23 mouse cellular contexts compared by ENCODE assay signal in genomic region chrX:7672739-7673138, GRCm38 (mm10). TPM values are rescaled to one million over a fixed set of nuclear protein-coding genes. Genes with fewer than 3 reads are reported as not detected.
A peak's percentile ranks its signal among the peaks of the same experiment; 100 is the strongest.
DNase-seq lines count a peak whose midpoint lies in the region; ATAC-seq and TF ChIP-seq lines count a peak whose summit lies in the region.
"Had no signal": no experiment of that assay in that cellular context is flagged by ENCODE, and none has a peak within 500 bp of the region (broad histone marks: within the 10 kb centered on the region; RNA-seq: fewer than 3 reads in every experiment).

No protein-coding gene starts in this region.

- H3K9ac ChIP-seq in kidney, embryonic 16.5 days (replicated peaks; ENCODE audit: low read length) = no peak overlapping the region
- H3K9ac ChIP-seq in stomach, embryonic 16.5 days (ENCODE audit: low read length) = no peak overlapping the region
- H3K9ac ChIP-seq: forebrain, embryonic 15.5 days; lung, embryonic 15.5 days had no signal

- 34% methylated on average over 6 of the region's 6 CpGs for WGBS in kidney, embryonic 16.5 days
- 46% methylated on average over 6 of the region's 6 CpGs for whole genome bisulfite sequencing in spleen, adult 2 months
- WGBS in stomach, embryonic 16.5 days = 40% methylated on average over 6 of the region's 6 CpGs

- H3K27ac ChIP-seq in kidney, embryonic 16.5 days (ENCODE audit: low read length) = no peak overlapping the region; the same call in 1 of the 2 replicates
- peak overlapping the region; percentile 47; the same call in 1 of the 2 replicates for H3K27ac ChIP-seq in spleen, adult 2 months (ENCODE audit: insufficient read depth, low read length)
- H3K27ac ChIP-seq in bone marrow macrophage, adult 2 months (ENCODE audit: insufficient read depth, low read depth, low read length) = peak overlapping the region; percentile 80
- peak overlapping the region; percentile 94; the same call in 1 of the 2 replicates for H3K27ac ChIP-seq in stomach, embryonic 16.5 days (ENCODE audit: low read length)
- H3K27ac ChIP-seq: forebrain, embryonic 15.5 days; hindbrain, embryonic 10.5 days; hindbrain, postnatal 0 days; limb, embryonic 10.5 days; lung, embryonic 15.5 days had no signal

- TF ChIP-seq CTCF in spleen, adult 2 months (IDR thresholded peaks at IDR 0.05; ENCODE audit: extremely low read depth, insufficient read depth, insufficient read length, insufficient replicate concordance) = no peak
- no peak for TF ChIP-seq CTCF in bone marrow macrophage, adult 2 months (IDR thresholded peaks at IDR 0.05; ENCODE audit: low read depth, low read length)

- peak; percentile 22 for DNase-seq in kidney, adult 9 months
- no peak for DNase-seq in spleen, adult 2 months (ENCODE audit: low read depth in 1 of 2, low spot score in 2 of 2)
- DNase-seq in spleen, postnatal 10 days (ENCODE audit: low spot score in 2 of 2) = no peak
- no peak for DNase-seq in right cerebral cortex, postnatal 4 days
- no peak for DNase-seq in spleen, adult 12 weeks (ENCODE audit: low spot score)
- DNase-seq: adrenal gland, adult 8-10 months; B cell, adult 2 months; cerebellum, adult 11 months; cerebellum, postnatal 10 days; layer of hippocampus, adult 9-11 months; retina, postnatal 1 day; thymus, adult 2 months had no signal

- H3K27me3 ChIP-seq in kidney, embryonic 16.5 days (ENCODE audit: insufficient read depth, low read length) = no peaks in the 10 kb centered on the region
- H3K27me3 ChIP-seq in spleen, adult 2 months (ENCODE audit: control insufficient read depth, insufficient read depth, low read length) = no peaks in the 10 kb centered on the region
- H3K27me3 ChIP-seq in stomach, embryonic 16.5 days (ENCODE audit: control insufficient read depth, insufficient read depth, low read length) = no peaks in the 10 kb centered on the region
- H3K27me3 ChIP-seq: forebrain, embryonic 15.5 days; lung, embryonic 15.5 days had no signal

- H3K36me3 ChIP-seq in kidney, embryonic 16.5 days (ENCODE audit: insufficient read depth, low read length) = peaks cover 5% of the 10 kb centered on the region; the same call in 1 of the 2 replicates
- no peaks in the 10 kb centered on the region; the same call in 1 of the 2 replicates for H3K36me3 ChIP-seq in spleen, adult 2 months (ENCODE audit: control insufficient read depth, insufficient read depth, low read length)
- H3K36me3 ChIP-seq in stomach, embryonic 16.5 days (ENCODE audit: control insufficient read depth, insufficient read depth, low read length) = no peaks in the 10 kb centered on the region
- H3K36me3 ChIP-seq: forebrain, embryonic 15.5 days; lung, embryonic 15.5 days had no signal

- TF ChIP-seq POLR2A in spleen, adult 2 months (IDR thresholded peaks at IDR 0.05; ENCODE audit: low read depth, low read length) = no peak
- no peak for TF ChIP-seq POLR2A in bone marrow macrophage, adult 2 months (IDR thresholded peaks at IDR 0.05; ENCODE audit: borderline replicate concordance, low read depth, low read length)

- no peak overlapping the region for H3K4me3 ChIP-seq in kidney, embryonic 16.5 days (ENCODE audit: low read length)
- H3K4me3 ChIP-seq in spleen, adult 2 months (ENCODE audit: extremely low read depth, insufficient read depth, insufficient read length) = no peak overlapping the region
- H3K4me3 ChIP-seq in bone marrow macrophage, adult 2 months (ENCODE audit: insufficient read depth, low read length) = no peak overlapping the region
- H3K4me3 ChIP-seq in stomach, embryonic 16.5 days (replicated peaks; ENCODE audit: low read length) = no peak overlapping the region
- H3K4me3 ChIP-seq: forebrain, embryonic 15.5 days; heart, embryonic 10.5 days; hindbrain, embryonic 10.5 days; limb, embryonic 10.5 days; lung, embryonic 15.5 days had no signal

- H3K4me1 ChIP-seq in kidney, embryonic 16.5 days (ENCODE audit: insufficient read depth, low read length) = peaks cover 12% of the 10 kb centered on the region
- peaks cover 7% of the 10 kb centered on the region; the same call in 1 of the 2 replicates for H3K4me1 ChIP-seq in spleen, adult 2 months (ENCODE audit: control insufficient read depth, insufficient read depth, insufficient read length)
- H3K4me1 ChIP-seq in bone marrow macrophage, adult 2 months (ENCODE audit: control insufficient read depth, insufficient read depth, low read length) = peaks cover 20% of the 10 kb centered on the region
- H3K4me1 ChIP-seq in stomach, embryonic 16.5 days (ENCODE audit: control insufficient read depth, insufficient read depth, low read length) = peaks cover 5% of the 10 kb centered on the region; the same call in 1 of the 2 replicates
- H3K4me1 ChIP-seq: forebrain, embryonic 15.5 days had no signal

- H3K9me3 ChIP-seq in kidney, embryonic 16.5 days (ENCODE audit: low read length) = no peaks in the 10 kb centered on the region
- H3K9me3 ChIP-seq in stomach, embryonic 16.5 days (replicated peaks; ENCODE audit: control insufficient read depth, low read length) = no peaks in the 10 kb centered on the region
- H3K9me3 ChIP-seq: forebrain, embryonic 15.5 days; heart, embryonic 10.5 days; limb, embryonic 10.5 days; lung, embryonic 15.5 days; megakaryocyte, embryonic 14.5 days had no signal

- H3K4me2 ChIP-seq in kidney, embryonic 16.5 days (replicated peaks; ENCODE audit: low read depth, low read length) = no peak overlapping the region
- H3K4me2 ChIP-seq in stomach, embryonic 16.5 days (ENCODE audit: low read depth, low read length) = no peak overlapping the region
- H3K4me2 ChIP-seq: forebrain, embryonic 15.5 days had no signal

- ATAC-seq in kidney, embryonic 16.5 days (ENCODE audit: low FRiP score, low TSS enrichment) = no peak
- no peak for ATAC-seq in stomach, embryonic 16.5 days (ENCODE audit: insufficient read depth, low FRiP score)
- ATAC-seq: forebrain, embryonic 15.5 days; hindbrain, postnatal 0 days; midbrain, embryonic 16.5 days had no signal

RNA-seq across cellular contexts. Expression of gene Plp2, which starts 1.5 kb away (rescaled TPM):
- polyA plus RNA-seq in kidney, embryonic 16.5 days (2015; fragmentation: Nextera tagmentation; extraction: Ambion mirVana) = 170 and 179 TPM in 2 replicates
- 88.2 and 90.0 TPM in 2 replicates for polyA plus RNA-seq in spleen, adult 2 months (2012; rRNA removed)
- 448 and 491 TPM in 2 replicates for polyA plus RNA-seq in bone marrow macrophage, adult 2 months (2012; ENCODE audit: insufficient read depth, insufficient read length, missing spikeins)
- polyA plus RNA-seq in stomach, embryonic 16.5 days (2015; fragmentation: Nextera tagmentation; extraction: Ambion mirVana) = 233 and 283 TPM in 2 replicates

RNA-seq across cellular contexts. Expression of gene Magix, which starts 8.3 kb away (rescaled TPM):
- polyA plus RNA-seq in kidney, embryonic 16.5 days (2015; fragmentation: Nextera tagmentation; extraction: Ambion mirVana) = 0.91 and 1.4 TPM in 2 replicates
- 0.29 and 0.52 TPM in 2 replicates for polyA plus RNA-seq in spleen, adult 2 months (2012; rRNA removed)
- polyA plus RNA-seq in bone marrow macrophage, adult 2 months (2012; ENCODE audit: insufficient read depth, insufficient read length, missing spikeins) = not detected in 2 replicates
- polyA plus RNA-seq in stomach, embryonic 16.5 days (2015; fragmentation: Nextera tagmentation; extraction: Ambion mirVana) = 0.80 and 0.87 TPM in 2 replicates
- polyA plus RNA-seq: hindbrain, embryonic 10.5 days had no signal

RNA-seq across cellular contexts. Expression of gene Prickle3, which starts 15.7 kb away (rescaled TPM):
- polyA plus RNA-seq in kidney, embryonic 16.5 days (2015; fragmentation: Nextera tagmentation; extraction: Ambion mirVana) = 14.1 and 14.7 TPM in 2 replicates
- polyA plus RNA-seq in spleen, adult 2 months (2012; rRNA removed) = 27.1 and 30.6 TPM in 2 replicates
- polyA plus RNA-seq in bone marrow macrophage, adult 2 months (2012; ENCODE audit: insufficient read depth, insufficient read length, missing spikeins) = 9.3 and 10.0 TPM in 2 replicates
- polyA plus RNA-seq in stomach, embryonic 16.5 days (2015; fragmentation: Nextera tagmentation; extraction: Ambion mirVana) = 11.1 and 12.7 TPM in 2 replicates

RNA-seq across cellular contexts. Expression of gene Gpkow, which starts 24.2 kb away (rescaled TPM):
- polyA plus RNA-seq in kidney, embryonic 16.5 days (2015; fragmentation: Nextera tagmentation; extraction: Ambion mirVana) = 47.6 and 50.4 TPM in 2 replicates
- 6.1 and 6.2 TPM in 2 replicates for polyA plus RNA-seq in spleen, adult 2 months (2012; rRNA removed)
- polyA plus RNA-seq in bone marrow macrophage, adult 2 months (2012; ENCODE audit: insufficient read depth, insufficient read length, missing spikeins) = 27.2 and 28.7 TPM in 2 replicates
- 37.9 and 38.4 TPM in 2 replicates for polyA plus RNA-seq in stomach, embryonic 16.5 days (2015; fragmentation: Nextera tagmentation; extraction: Ambion mirVana)

RNA-seq across cellular contexts. Expression of gene Syp, which starts 34.5 kb away (rescaled TPM):
- polyA plus RNA-seq in kidney, embryonic 16.5 days (2015; fragmentation: Nextera tagmentation; extraction: Ambion mirVana) = 3.1 and 3.6 TPM in 2 replicates
- 2.4 and 3.2 TPM in 2 replicates for polyA plus RNA-seq in spleen, adult 2 months (2012; rRNA removed)
- 4.2 and 7.1 TPM in 2 replicates for polyA plus RNA-seq in bone marrow macrophage, adult 2 months (2012; ENCODE audit: insufficient read depth, insufficient read length, missing spikeins)
- 9.8 and 10.3 TPM in 2 replicates for polyA plus RNA-seq in stomach, embryonic 16.5 days (2015; fragmentation: Nextera tagmentation; extraction: Ambion mirVana)
